Mouse (Mus musculus): ENCODE measurements around the gene Fam50a.
A peak's percentile ranks its signal among the peaks of the same experiment; 100 is the strongest.
"Not testable (repeated sequence)": the region's sequence is repeated elsewhere in the genome, so short reads cannot be mapped to it uniquely, and the experiment has no call there.

Gene Fam50a

DNA sequence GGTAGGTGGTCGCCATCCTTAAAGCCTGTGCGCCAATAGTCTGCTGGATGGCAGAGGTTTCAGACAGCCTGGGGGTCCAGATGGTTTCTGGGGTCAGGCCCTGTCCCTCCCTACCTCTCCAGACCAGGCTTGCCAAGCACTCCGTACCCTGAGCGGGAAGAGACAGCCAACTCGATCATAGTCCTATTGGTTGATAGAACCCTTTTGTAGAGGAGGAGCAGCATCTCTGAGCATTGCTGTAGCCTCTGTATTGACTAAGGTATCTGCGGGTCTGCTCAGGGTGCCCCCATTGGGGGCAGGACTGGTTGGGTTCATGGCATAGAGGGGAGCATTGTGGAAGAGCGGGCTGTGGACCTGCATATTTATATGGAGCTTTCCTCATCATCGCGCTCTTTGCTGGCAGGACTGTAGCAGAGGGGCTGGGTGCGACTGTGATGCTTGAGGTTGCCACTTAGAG lies 16.4 kb downstream of the Fam50a start:
- DNase-seq (ENCODE audit: inconsistent age in 2 of 2, low spot score in 1 of 2): peak in 1 of 2 experiments; percentile 44

DNA sequence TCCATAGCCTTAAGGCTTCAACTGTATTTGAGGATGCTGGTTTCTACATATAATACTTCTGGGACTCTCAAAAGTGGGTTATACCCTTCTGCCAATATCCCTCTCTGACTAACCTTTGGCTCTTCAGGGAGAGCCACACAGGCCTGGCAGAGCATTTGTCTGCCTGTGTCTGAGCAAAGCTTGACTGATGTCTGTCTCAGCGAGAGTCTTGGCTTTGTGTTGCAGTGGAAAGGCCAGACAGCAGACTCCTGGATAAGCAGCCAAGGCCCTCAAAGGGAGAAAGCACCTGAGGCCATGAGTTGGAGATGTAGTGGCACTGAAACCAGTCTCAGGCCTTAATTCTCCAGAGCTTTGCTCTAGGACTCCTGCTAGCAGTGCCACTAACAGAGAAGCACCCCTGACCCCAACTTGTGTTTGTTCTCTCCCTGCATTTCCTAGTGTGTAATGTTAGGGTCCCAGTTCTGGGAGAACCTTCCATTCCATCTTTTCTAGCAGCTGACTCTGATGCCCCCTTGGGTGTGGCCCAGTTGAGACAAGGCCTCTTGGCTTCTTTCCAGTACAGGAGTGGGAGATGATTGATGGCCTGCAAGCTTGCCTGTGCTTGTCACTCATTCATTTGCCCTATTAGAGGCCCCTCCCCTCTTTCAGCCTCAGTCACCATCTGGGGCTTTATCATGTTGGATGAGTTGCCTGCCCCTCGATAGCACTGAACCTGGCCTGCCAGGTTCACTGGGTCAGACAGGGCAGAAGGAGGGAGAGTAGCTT lies 17.5 kb downstream of the Fam50a start:
- no peak for DNase-seq (ENCODE audit: inconsistent age in 2 of 2, low spot score in 1 of 2)

DNA sequence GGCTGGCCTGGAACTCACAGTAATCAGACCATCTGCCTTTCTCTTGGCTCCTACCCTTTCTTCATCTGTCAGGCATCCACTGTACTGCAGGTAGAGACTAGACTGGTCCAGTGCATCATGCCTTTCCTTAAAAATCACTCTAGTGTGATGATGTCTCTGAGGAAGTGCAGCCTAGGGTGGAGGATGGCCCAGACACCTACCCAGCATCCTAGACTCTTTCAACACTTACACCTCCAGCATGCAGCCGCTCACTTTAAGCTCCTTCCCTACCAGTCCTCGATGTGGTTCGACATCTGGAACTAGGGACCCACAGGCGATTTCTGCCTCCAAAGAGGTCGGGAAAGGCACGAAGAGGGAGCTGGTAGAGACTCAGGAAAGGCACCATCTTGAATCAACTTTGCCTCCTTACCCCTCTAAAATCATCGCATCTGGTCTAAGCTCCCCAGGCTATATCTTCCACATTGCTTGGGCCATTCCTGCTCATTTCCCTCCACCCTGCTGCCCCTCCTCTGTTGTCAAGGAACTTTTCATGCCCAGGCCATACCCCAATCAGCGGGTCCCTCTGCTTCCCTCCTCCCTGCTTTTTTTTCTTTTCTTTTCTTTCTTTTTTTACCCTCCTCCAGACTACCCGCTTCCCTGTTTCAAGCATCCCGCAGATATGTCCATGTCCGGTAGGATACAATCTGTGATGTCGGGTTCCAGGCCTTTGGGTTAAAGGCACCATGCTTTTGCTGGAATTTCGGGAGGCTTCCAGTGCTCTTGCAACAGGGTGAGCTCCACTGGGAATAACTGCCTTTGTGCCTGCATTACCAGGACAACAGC lies 40.0 kb downstream of the Fam50a start:
- no peak for DNase-seq (ENCODE audit: inconsistent age in 2 of 2, low spot score in 1 of 2)

DNA sequence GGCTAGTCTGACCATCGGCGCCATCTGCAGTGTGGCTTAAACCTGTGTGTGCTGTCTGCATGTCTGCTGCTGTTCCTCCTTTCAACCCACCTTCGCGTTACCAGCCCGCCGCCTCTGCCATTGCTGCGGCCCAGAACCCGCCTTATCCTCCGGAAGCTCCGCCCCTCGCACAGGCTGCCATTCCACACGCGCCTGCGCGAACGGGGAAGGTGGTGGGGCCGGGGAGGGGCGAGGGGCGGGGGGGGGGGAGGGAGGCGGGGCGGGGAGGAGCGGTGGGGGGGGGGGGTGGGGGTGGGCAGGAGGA lies 40.6 kb downstream of the Fam50a start, which contains the start of gene Lage3:
Gene Lage3, minus strand, starts transcription at position 152 of the 304 bp plus-strand sequence.
- DNase-seq (ENCODE audit: inconsistent age in 2 of 2, low spot score in 1 of 2): peak; percentile 85 to 90

DNA sequence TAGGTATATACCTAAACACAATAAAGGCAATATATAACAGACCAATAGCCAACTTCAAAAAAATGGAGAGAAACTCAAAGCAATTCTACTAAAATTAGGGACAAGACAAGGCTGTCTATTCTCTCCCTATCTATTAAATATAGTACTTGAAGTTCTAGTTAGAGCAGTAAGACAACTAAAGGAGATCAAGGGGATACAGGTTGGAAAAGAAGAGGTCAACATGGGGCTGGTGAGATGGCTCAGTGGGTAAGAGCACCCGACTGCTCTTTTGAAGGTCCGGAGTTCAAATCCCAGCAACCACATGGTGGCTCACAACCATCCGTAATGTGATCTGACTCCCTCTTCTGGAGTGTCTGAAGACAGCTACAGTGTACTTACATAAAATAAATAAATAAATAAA lies 44.2 kb downstream of the Fam50a start:
- DNase-seq (ENCODE audit: inconsistent age in 2 of 2, low spot score in 1 of 2): not testable (repeated sequence)

DNA sequence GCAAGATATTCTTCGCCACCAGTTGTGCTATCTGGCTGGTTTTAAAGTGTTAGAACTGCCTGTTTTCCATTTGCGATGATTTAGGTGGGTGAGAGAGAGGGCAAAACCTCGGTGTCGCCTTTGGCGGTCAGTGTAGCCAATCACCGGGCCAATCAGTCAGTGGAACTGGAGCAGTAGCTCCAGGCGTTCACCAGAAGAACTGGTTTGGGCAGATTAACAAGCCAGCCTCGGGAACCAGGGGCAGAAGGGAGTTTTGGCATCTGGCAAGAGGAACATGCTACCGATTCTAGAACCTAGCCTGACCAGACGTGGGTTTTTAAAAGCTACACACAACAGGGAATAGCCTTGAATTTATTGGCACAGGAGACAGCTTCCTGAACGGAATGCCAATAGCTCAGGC lies 46.3 kb downstream of the Fam50a start:
- no peak for DNase-seq (ENCODE audit: inconsistent age in 2 of 2, low spot score in 1 of 2)

DNA sequence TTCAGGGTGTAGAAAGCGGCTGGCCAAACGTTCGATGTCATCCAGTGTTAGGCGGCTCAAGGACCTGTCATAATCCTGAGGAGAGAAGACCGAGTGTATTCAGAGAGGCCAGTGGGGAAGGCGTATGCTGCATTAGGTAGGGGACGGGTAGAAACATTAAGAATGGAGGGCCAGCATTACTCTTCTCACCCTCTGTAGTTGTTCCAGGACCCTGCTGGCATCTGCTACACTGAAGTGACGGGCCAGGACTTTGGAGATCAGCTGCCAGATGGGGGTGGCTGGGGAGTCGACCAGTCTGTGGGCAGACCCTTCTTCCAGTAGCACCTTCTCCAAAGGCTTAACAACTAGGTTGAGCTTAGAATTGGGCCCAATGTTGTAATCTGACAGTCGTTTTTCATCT lies 54.7 kb downstream of the Fam50a start:
- peak in 1 of 2 experiments; percentile 29 for DNase-seq (ENCODE audit: inconsistent age in 2 of 2, low spot score in 1 of 2)

DNA sequence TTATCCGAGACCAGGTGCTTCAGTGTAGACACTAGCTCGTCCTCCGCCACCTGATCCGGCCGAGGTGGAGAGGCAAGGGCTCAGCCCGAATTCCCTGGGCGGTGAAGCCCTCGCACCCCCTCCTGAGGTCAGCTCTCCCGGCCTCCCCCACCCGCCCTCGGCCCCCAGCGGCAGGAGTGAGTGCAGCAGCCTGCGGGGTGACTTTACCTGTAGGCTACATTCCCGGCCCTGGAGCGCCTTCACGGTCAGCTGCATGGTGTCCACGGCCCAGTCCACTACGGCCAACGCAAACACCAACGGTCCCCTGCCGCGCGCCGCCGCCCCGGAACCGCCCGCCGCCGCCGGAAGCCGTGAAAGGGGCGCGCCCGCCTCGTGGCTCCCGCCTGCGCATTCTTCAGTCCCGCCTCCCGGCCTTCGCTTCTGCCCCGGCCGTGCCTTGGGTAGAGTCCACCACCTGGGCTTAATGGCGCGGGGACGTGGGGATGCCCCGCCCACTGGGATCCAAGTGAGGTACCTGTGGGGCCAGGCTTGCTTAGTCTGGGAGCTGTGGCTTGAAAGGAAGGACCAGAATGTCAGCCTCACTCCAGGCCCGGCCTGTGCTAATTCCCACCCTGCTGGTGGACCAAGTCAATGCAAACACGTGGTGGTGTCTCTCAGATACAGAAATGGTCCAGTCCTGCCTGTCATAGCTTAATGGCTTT lies 55.5 kb downstream of the Fam50a start:
- DNase-seq (ENCODE audit: inconsistent age in 2 of 2, low spot score in 1 of 2): peak; percentile 84 to 89

Data from adrenal gland, adult (tissue).